Mouse (Mus musculus) embryonic fibroblast, embryonic 13.5 days (primary cell): ENCODE measurements around the gene F2rl3. TPM values are rescaled to one million over a fixed set of nuclear protein-coding genes. Genes with fewer than 3 reads are reported as not detected.

Source experiments
- H3K27ac ChIP-seq: 2 replicates; pipeline ENCODE4 v1.5.1; 2012; ENCODE audit warnings: low read length, control low read depth, inconsistent platforms; ENCODE audit not compliant: insufficient read depth
- H3K4me1 ChIP-seq: 2 replicates; pipeline ENCODE4 v1.6.1; 2011; ENCODE audit warnings: low read length; ENCODE audit not compliant: control insufficient read depth, insufficient read depth
- H3K4me3 ChIP-seq: 2 replicates; pipeline ENCODE4 v1.5.1; 2011; ENCODE audit warnings: mild to moderate bottlenecking, control low read depth, low read length; ENCODE audit not compliant: insufficient read depth
- CTCF ChIP-seq: IDR thresholded peaks from 2 replicates; pipeline ENCODE4 v1.5.1; 2011; ENCODE audit warnings: mild to moderate bottlenecking, control low read depth, low read length, moderate library complexity, borderline replicate concordance; ENCODE audit not compliant: insufficient read depth
- POLR2A ChIP-seq: IDR thresholded peaks from 2 replicates; pipeline ENCODE4 v1.6.1; 2011; ENCODE audit warnings: low read depth, mild to moderate bottlenecking, control low read depth, low read length, moderate library complexity
- polyA plus RNA-seq: library from polyadenylated mRNA; stranded (reverse); fragments of >200 nt; gene quantifications from 2 replicates; pipeline ENCODE4 v1.2.4, GENCODE M21; 2011; ENCODE audit warnings: low read depth; ENCODE audit not compliant: missing spikeins, insufficient read length

Gene F2rl3
- polyA plus RNA-seq, 1 experiment: not detected

GRCm38 (mm10) chr8:72749846-72750245, 11.8 kb upstream of the F2rl3 start:
- TF ChIP-seq POLR2A (no peak), CTCF (no peak)
- Histone ChIP-seq H3K4me3 (no peak overlapping the region), H3K27ac (no peak overlapping the region), H3K4me1 (no peaks in the 10 kb centered on the region)

DNA sequence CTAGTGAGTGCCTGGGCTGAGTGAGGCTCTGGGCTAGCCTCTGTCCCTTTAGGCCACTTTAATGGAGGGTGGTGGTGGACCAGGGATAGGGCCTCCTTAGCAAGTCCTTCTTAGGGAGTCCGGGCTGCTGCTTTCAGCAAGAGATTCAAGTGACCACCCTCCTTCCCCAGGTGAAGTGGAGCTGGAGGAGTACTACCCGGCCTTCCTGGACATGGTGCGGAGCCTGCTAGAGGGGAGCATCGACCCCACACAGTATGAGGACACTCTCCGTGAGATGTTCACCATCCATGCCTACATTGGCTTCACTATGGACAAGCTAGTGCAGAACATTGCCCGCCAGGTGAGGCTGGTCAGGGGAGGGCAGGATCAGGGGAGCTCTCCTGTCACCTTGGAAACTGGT, 11.4 kb upstream of the F2rl3 start:
- TF ChIP-seq CTCF (no peak), POLR2A (no peak)
- H3K4me3 ChIP-seq: no peak overlapping the region
- H3K4me1 ChIP-seq: no peaks in the 10 kb centered on the region
- H3K27ac ChIP-seq: no peak overlapping the region

DNA sequence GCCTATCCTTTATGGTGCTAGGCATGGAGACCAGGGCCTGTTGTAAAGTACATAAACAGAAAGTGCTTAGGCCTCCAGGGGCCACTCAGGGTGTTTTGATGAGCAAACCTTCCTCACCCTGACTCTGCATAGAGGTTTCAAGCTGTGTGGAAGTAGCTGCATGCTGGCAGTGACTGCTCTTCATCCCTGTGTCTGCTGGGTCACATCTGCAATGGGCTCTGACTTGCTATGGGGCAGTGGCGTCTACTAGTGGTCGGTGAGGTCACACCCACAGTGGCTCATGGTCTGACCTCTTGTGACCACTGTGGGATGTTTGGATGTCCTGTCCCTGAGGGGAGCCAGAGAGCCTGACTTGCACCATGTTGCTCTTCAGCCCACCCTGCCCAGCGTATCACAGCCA, 10.6 kb upstream of the F2rl3 start:
- Histone ChIP-seq H3K27ac (no peak overlapping the region), H3K4me3 (no peak overlapping the region), H3K4me1 (no peaks in the 10 kb centered on the region)
- TF ChIP-seq POLR2A (no peak), CTCF (no peak)

DNA sequence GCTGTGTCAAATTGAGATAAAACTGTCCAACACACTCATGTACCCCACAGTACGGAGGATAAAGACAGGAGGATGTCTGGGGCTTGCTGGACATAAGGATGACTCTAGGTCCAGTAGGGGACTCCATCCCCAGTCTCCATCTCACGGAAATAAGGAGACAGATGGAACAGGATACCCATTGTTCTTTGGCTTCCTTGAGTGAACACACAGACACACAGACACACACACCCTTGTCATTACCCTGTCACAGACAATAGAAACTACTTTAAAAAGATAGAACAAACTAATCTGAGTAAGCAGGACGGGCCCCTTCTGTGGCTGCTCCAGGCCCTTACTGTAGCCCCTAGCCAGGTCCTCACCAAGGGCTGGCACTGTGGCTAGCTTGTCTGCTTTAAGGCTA, 9.4 kb upstream of the F2rl3 start:
- TF ChIP-seq CTCF: no peak
- no peak for TF ChIP-seq POLR2A
- Histone ChIP-seq H3K4me3 (no peak overlapping the region), H3K4me1 (no peaks in the 10 kb centered on the region)

GRCm38 (mm10) chr8:72753165-72753564, 8.5 kb upstream of the F2rl3 start:
- Histone ChIP-seq H3K27ac (no peak overlapping the region), H3K4me3 (no peak overlapping the region), H3K4me1 (no peaks in the 10 kb centered on the region)
- TF ChIP-seq CTCF (no peak), POLR2A (no peak)

More for the DNA sequence above, 9.4 kb upstream of the F2rl3 start:
- H3K27ac ChIP-seq: no peak overlapping the region

- no peak overlapping the region for H3K27ac ChIP-seq
- H3K4me1 ChIP-seq: no peaks in the 10 kb centered on the region
- no peak overlapping the region for H3K4me3 ChIP-seq
- TF ChIP-seq POLR2A: no peak
- TF ChIP-seq CTCF: no peak
Observed at GRCm38 (mm10) chr8:72753781-72754180, 7.9 kb upstream of the F2rl3 start.

DNA sequence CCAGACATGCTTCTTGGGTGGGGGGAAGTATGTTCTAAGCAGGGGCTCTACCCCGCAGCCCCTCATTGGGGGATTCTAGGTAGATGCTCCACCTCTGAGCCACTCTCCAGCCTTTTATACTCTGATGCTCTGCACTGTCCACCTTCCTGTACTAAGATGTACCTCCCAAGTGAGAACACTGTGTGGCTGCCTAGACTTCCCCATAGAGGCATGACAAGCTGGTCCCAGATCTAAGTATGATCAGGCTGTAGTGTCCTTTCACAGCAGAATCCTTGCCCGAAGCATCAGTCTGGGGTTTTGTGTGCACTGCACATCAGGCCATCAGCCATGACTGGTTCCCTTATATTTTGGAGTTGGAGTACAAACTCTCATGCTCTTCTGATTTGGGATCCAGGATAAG, 5.6 kb upstream of the F2rl3 start:
- no peak overlapping the region for H3K4me3 ChIP-seq
- TF ChIP-seq CTCF (no peak), POLR2A (no peak)
- H3K4me1 ChIP-seq: no peaks in the 10 kb centered on the region
- no peak overlapping the region for H3K27ac ChIP-seq

DNA sequence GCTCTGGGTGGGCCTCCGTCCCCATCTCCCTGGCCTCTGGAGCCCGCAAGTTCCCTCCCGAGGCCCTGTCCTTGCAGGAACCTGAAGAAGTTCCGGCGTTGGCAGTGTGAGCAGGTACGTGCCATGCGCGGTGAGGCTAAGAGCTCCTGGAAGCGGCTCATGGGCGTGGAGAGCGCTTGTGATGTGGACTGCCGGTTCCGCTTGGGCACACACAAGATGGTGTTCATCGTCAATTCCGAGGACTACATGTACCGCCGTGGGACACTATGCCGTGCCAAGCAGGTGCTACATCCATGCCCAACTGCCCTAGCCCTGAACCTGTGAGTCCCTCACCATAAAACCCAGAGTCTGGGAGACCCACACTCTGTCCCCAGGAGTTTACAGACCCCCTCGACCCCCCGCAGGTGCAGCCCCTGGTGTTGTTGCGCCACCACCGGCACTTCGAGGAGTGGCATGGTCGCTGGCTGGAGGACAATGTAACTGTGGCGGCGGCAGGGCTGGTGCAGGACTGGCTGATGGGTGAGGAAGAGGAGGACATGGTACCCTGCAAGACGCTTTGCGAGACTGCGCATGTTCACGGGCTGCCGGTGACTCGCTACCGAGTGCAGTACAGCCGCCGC, 4.8 kb upstream of the F2rl3 start:
- TF ChIP-seq CTCF (no peak), POLR2A (no peak)
- Histone ChIP-seq H3K4me3 (no peak overlapping the region), H3K4me1 (no peaks in the 10 kb centered on the region), H3K27ac (no peak overlapping the region)

- Histone ChIP-seq H3K4me3 (no peak overlapping the region), H3K27ac (no peak overlapping the region), H3K4me1 (no peaks in the 10 kb centered on the region)
- TF ChIP-seq POLR2A (no peak), CTCF (no peak)
Observed at GRCm38 (mm10) chr8:72757426-72758195, 4.1 kb upstream of the F2rl3 start.

DNA sequence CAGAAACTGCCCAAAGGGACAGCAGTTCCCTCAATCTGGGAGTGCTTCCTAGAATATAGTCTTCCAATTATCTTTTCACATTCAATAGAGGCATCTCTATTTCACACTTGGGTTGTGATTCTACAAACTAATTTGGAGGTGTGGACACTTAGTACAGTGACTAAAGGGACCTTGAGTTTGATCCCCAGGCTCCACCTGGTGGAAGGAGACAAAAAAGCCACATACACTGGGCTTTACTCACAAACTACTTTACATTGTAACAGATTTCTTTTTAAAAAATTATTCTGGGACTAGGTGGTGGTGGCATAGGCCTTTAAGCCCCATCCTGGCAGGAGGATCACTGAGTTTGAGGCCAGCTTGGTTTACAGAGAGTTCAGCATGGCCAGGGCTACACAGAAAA, 3.4 kb upstream of the F2rl3 start:
- no peak overlapping the region for H3K27ac ChIP-seq
- H3K4me3 ChIP-seq: no peak overlapping the region
- no peak for TF ChIP-seq CTCF
- no peak for TF ChIP-seq POLR2A
- no peaks in the 10 kb centered on the region for H3K4me1 ChIP-seq
